Comparison of ENCODE assay signal across 16 mouse cellular contexts in genomic region chr7:70848016-70848776, GRCm38 (mm10).
DNase-seq lines count a peak whose midpoint lies in the region; ATAC-seq and TF ChIP-seq lines count a peak whose summit lies in the region.
"Had no signal": no experiment of that assay in that cellular context is flagged by ENCODE, and none has a peak within 500 bp of the region (broad histone marks: within the 10 kb centered on the region; RNA-seq: fewer than 3 reads in every experiment).

No protein-coding gene starts in this region.

- 80% methylated on average over 4 of the region's 4 CpGs for WGBS in heart, adult 2 months
- WGBS in hindbrain, embryonic 16.5 days = 27% methylated on average over 4 of the region's 4 CpGs

- H3K4me1 ChIP-seq in heart, adult 2 months (ENCODE audit: control insufficient read depth, insufficient read depth, low read length) = peaks cover 3% of the 10 kb centered on the region; the same call in 1 of the 2 replicates
- H3K4me1 ChIP-seq in hindbrain, embryonic 16.5 days (ENCODE audit: control insufficient read depth, insufficient read depth, low read depth, low read length) = no peaks in the 10 kb centered on the region
- H3K4me1 ChIP-seq: forebrain, embryonic 13.5 days; limb, embryonic 13.5 days had no signal

- no peak overlapping the region for H3K4me3 ChIP-seq in heart, adult 2 months
- H3K4me3 ChIP-seq in hindbrain, embryonic 16.5 days (ENCODE audit: low read length) = no peak overlapping the region
- H3K4me3 ChIP-seq: forebrain, embryonic 13.5 days; heart, embryonic 13.5 days; limb, embryonic 13.5 days had no signal

- intact Hi-C loops in heart, adult 2 months (cut with DNase I) = loop anchor here (10.0 kb wide), 1 partner anchor 483 kb away; the partner anchor contains the start of gene Nr2f2

- H3K9me3 ChIP-seq in hindbrain, embryonic 16.5 days (ENCODE audit: control insufficient read depth, low read length) = no peaks in the 10 kb centered on the region
- H3K9me3 ChIP-seq: forebrain, embryonic 13.5 days; heart, embryonic 13.5 days; limb, embryonic 13.5 days had no signal

- no peak for DNase-seq in heart, adult 2 months
- DNase-seq in heart, adult 8-10 months (ENCODE audit: low spot score) = no peak
- peak; percentile 47 for DNase-seq in 3134 (ENCODE audit: extremely low read depth, insufficient read length, low spot score)
- peak; percentile 36 for DNase-seq in embryo, embryonic 11.5 days (ENCODE audit: low read depth, low spot score)
- DNase-seq in ovary, adult 18-20 months (ENCODE audit: low spot score) = no peak
- no peak for DNase-seq in right cerebral cortex, adult 2 months (ENCODE audit: low spot score in 2 of 2)
- DNase-seq in thymus, postnatal 0 days (ENCODE audit: low spot score) = no peak
- DNase-seq: adrenal gland, postnatal 25 days; cerebellum, adult 18-20 months; layer of hippocampus, adult 9-11 months; thymus, adult 2 months had no signal

- H3K27me3 ChIP-seq in heart, adult 2 months (ENCODE audit: control insufficient read depth, insufficient read depth, low read length) = no peaks in the 10 kb centered on the region
- H3K27me3 ChIP-seq in hindbrain, embryonic 16.5 days (replicated peaks; ENCODE audit: control insufficient read depth, insufficient read depth, low read length) = no peaks in the 10 kb centered on the region
- H3K27me3 ChIP-seq: forebrain, embryonic 13.5 days; heart, embryonic 13.5 days; limb, embryonic 13.5 days had no signal

- TF ChIP-seq CTCF in heart, adult 2 months (IDR thresholded peaks at IDR 0.05) = no peak

- no peaks in the 10 kb centered on the region for H3K79me2 ChIP-seq in heart, adult 2 months (replicated peaks; ENCODE audit: control insufficient read depth, insufficient read depth, low read length)

- TF ChIP-seq POLR2A in heart, adult 2 months (IDR thresholded peaks at IDR 0.05; ENCODE audit: insufficient read depth, low read depth, low read length) = no peak

- no peaks in the 10 kb centered on the region for H3K36me3 ChIP-seq in heart, adult 2 months (ENCODE audit: control insufficient read depth, insufficient read depth, low read length)
- no peaks in the 10 kb centered on the region for H3K36me3 ChIP-seq in hindbrain, embryonic 16.5 days (ENCODE audit: control insufficient read depth, insufficient read depth, low read length)
- H3K36me3 ChIP-seq: heart, embryonic 13.5 days; limb, embryonic 13.5 days had no signal

- TF ChIP-seq EP300 in heart, adult 2 months (IDR thresholded peaks at IDR 0.05; ENCODE audit: insufficient read depth, low read depth, low read length) = no peak

- ATAC-seq in hindbrain, embryonic 16.5 days = peak; percentile 56; the same call in 1 of the 2 replicates
- ATAC-seq: forebrain, embryonic 13.5 days had no signal

- H3K9ac ChIP-seq in heart, adult 2 months (ENCODE audit: low read depth, low read length) = no peak overlapping the region
- no peak overlapping the region for H3K9ac ChIP-seq in hindbrain, embryonic 16.5 days (ENCODE audit: low read depth, low read length)
- H3K9ac ChIP-seq: forebrain, embryonic 13.5 days; heart, embryonic 13.5 days; limb, embryonic 13.5 days; liver, embryonic 14.5 days had no signal

- H3K27ac ChIP-seq in heart, adult 2 months = peak overlapping the region; percentile 4
- no peak overlapping the region for H3K27ac ChIP-seq in hindbrain, embryonic 16.5 days (ENCODE audit: low read depth, low read length)
- H3K27ac ChIP-seq: forebrain, embryonic 13.5 days; heart, embryonic 13.5 days; limb, embryonic 13.5 days; liver, embryonic 14.5 days had no signal

- no peak overlapping the region for H3K4me2 ChIP-seq in hindbrain, embryonic 16.5 days (ENCODE audit: low read length)
- H3K4me2 ChIP-seq: forebrain, embryonic 13.5 days; heart, embryonic 13.5 days; limb, embryonic 13.5 days had no signal

Comparison
In these comparisons a context has a peak if more than half of its experiments do, and no peak if none do; other contexts are left out.
1. DNase-seq: peak in 3134 (single experiment) and embryo, embryonic 11.5 days (single experiment); none in heart, adult 2 months (0 of 2), heart, adult 8-10 months (single experiment), ovary, adult 18-20 months (single experiment), right cerebral cortex, adult 2 months (0 of 2) and thymus, postnatal 0 days (single experiment).